Mouse (Mus musculus): ENCODE results near the gene Sh3glb2. TPM values are rescaled to one million over a fixed set of nuclear protein-coding genes. Genes with fewer than 3 reads are reported as not detected.
A peak's percentile ranks its signal among the peaks of the same experiment; 100 is the strongest.

The Sh3glb2 gene
- polyA plus RNA-seq, 1 experiment, result 92.3 TPM

DNA sequence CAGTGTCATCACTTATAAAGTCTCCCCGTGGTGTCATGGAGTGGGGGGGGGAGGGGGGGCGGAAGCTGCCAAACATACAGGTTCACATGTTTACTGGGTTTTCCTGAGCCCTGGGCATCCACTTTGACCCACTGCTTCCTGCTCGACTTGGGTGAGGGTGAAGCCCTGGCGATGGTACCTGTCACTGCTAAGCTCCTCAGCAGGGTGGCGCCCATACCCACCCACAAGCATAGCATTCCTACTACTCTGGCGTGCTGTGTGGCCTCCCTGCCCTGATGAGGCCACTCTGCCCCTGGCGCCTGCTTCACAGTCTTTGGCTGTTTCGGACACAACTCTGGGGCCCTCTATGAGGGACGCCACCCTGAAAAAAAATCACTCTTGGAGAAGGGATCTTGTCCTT, 2.2 kb downstream of the Sh3glb2 start:
- no peak for DNase-seq (ENCODE audit: low read depth in 1 of 2, low spot score in 2 of 2)
- Histone ChIP-seq H3K4me1 (ENCODE audit: control insufficient read depth, insufficient read depth, insufficient read length) (peaks cover 6% of the 10 kb centered on the region; the same call in 1 of the 2 replicates), H3K4me3 (ENCODE audit: extremely low read depth, insufficient read depth, insufficient read length) (no peak overlapping the region), H3K36me3 (ENCODE audit: control insufficient read depth, insufficient read depth, low read length) (peaks cover 7% of the 10 kb centered on the region), H3K27ac (ENCODE audit: insufficient read depth, low read length) (no peak overlapping the region), H3K27me3 (ENCODE audit: control insufficient read depth, insufficient read depth, low read length) (no peaks in the 10 kb centered on the region)
- 81% methylated on average over 9 of the region's 9 CpGs for WGBS
- TF ChIP-seq POLR2A (IDR thresholded peaks at IDR 0.05; ENCODE audit: low read depth, low read length) (no peak), CTCF (IDR thresholded peaks at IDR 0.05; ENCODE audit: extremely low read depth, insufficient read depth, insufficient read length, insufficient replicate concordance) (no peak)

DNA sequence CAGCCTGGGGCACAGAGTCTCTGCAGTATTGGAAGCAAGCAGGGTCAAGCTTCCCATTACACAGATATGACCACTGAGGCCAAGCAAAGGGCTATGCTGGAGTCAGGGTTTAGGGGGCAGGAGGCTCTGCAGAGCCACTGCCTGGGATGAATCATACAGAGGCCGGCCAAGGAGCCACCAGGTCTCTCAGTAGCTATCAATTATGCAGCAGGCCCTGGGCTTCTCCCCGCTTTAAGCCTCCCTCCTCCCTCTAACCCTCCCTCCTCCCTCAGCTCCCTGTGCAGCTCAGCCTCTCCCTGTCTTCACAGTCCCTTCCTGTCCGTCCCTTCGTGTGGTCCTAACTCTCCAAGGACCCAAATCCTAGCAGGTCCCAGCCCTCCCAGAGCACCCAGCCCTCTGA, 2.9 kb downstream of the Sh3glb2 start:
- Histone ChIP-seq H3K27me3 (ENCODE audit: control insufficient read depth, insufficient read depth, low read length) (no peaks in the 10 kb centered on the region), H3K4me3 (ENCODE audit: extremely low read depth, insufficient read depth, insufficient read length) (no peak overlapping the region), H3K27ac (ENCODE audit: insufficient read depth, low read length) (no peak overlapping the region), H3K4me1 (ENCODE audit: control insufficient read depth, insufficient read depth, insufficient read length) (peaks cover 6% of the 10 kb centered on the region; the same call in 1 of the 2 replicates), H3K36me3 (ENCODE audit: control insufficient read depth, insufficient read depth, low read length) (peaks cover 7% of the 10 kb centered on the region)
- WGBS, result 85% methylated on average over 4 of the region's 4 CpGs
- DNase-seq (ENCODE audit: low read depth in 1 of 2, low spot score in 2 of 2), result no peak
- no peak for TF ChIP-seq CTCF (IDR thresholded peaks at IDR 0.05; ENCODE audit: extremely low read depth, insufficient read depth, insufficient read length, insufficient replicate concordance)
- TF ChIP-seq POLR2A (IDR thresholded peaks at IDR 0.05; ENCODE audit: low read depth, low read length), result no peak

DNA sequence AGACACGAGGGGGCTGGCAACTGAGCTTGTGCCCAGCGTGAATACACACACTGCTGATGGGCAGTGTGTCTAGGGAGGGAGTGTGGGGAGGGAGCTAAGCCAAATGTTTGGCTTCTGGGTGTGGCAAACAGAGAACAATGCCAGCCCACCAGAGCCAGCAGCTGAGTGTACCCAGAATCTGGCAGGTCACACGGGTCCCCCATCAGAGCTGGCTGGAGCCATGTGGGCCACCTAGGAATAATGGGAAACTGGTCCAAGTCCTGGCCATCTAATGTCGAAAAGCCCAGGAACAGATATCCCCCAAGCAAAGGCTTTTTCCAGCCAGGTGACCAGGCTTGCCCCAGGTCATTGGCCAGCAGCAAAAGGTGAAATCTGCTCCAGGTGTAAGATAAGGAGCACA, 3.3 kb downstream of the Sh3glb2 start:
- Histone ChIP-seq H3K27me3 (ENCODE audit: control insufficient read depth, insufficient read depth, low read length) (no peaks in the 10 kb centered on the region), H3K4me3 (ENCODE audit: extremely low read depth, insufficient read depth, insufficient read length) (no peak overlapping the region), H3K36me3 (ENCODE audit: control insufficient read depth, insufficient read depth, low read length) (peaks cover 7% of the 10 kb centered on the region), H3K27ac (ENCODE audit: insufficient read depth, low read length) (no peak overlapping the region), H3K4me1 (ENCODE audit: control insufficient read depth, insufficient read depth, insufficient read length) (peaks cover 6% of the 10 kb centered on the region; the same call in 1 of the 2 replicates)
- TF ChIP-seq CTCF (IDR thresholded peaks at IDR 0.05; ENCODE audit: extremely low read depth, insufficient read depth, insufficient read length, insufficient replicate concordance), result no peak
- no peak for TF ChIP-seq POLR2A (IDR thresholded peaks at IDR 0.05; ENCODE audit: low read depth, low read length)
- WGBS, result 75% methylated on average over 4 of the region's 4 CpGs
- DNase-seq (ENCODE audit: low read depth in 1 of 2, low spot score in 2 of 2), result no peak

DNA sequence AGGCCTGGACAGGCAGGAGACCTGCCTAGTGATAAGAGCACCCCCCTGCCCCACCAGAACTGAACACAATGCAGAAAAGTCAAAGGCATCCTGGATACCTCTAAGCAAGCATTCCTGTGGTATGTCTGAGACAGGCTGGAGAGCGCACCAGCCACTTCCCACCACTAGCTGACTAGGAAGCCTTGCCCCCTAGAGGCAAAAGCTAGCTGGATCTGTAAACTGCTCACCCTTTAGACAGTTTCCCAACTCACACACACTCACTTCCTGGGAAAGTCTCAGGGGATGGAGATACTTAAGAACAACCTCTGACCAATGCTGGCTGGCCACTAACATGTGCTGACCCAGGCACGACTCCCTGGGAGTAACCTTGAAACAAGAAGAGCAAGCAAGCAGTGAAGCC, 8.0 kb downstream of the Sh3glb2 start:
- Histone ChIP-seq H3K36me3 (ENCODE audit: control insufficient read depth, insufficient read depth, low read length) (peaks cover 17% of the 10 kb centered on the region), H3K4me1 (ENCODE audit: control insufficient read depth, insufficient read depth, insufficient read length) (no peaks in the 10 kb centered on the region), H3K27ac (ENCODE audit: insufficient read depth, low read length) (no peak overlapping the region), H3K4me3 (ENCODE audit: extremely low read depth, insufficient read depth, insufficient read length) (no peak overlapping the region), H3K27me3 (ENCODE audit: control insufficient read depth, insufficient read depth, low read length) (no peaks in the 10 kb centered on the region)
- WGBS, result 88% methylated on average over 2 of the region's 2 CpGs
- no peak for TF ChIP-seq CTCF (IDR thresholded peaks at IDR 0.05; ENCODE audit: extremely low read depth, insufficient read depth, insufficient read length, insufficient replicate concordance)
- TF ChIP-seq POLR2A (IDR thresholded peaks at IDR 0.05; ENCODE audit: low read depth, low read length), result no peak
- DNase-seq (ENCODE audit: low read depth in 1 of 2, low spot score in 2 of 2), result no peak

DNA sequence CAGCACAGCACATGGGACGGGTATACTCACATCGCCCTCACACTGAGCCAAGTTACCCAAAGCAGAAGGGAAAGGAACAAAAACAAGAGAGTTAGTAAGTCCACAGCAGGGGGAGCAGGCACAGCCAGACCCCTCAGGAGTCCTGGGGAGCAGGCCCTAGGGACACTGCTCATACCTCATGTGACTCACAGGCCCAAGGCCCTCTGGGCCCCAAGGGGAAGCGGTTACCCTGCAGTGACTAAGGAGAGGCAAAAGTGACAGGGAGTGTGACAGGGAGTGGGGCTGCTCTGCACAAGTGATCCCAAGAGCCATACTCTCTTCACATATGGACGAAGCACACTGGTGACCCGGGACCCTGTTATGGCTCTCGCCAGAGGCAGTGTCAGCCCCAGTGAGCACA, 9.9 kb downstream of the Sh3glb2 start:
- no peak for DNase-seq (ENCODE audit: low read depth in 1 of 2, low spot score in 2 of 2)
- Histone ChIP-seq H3K4me1 (ENCODE audit: control insufficient read depth, insufficient read depth, insufficient read length) (no peaks in the 10 kb centered on the region), H3K36me3 (ENCODE audit: control insufficient read depth, insufficient read depth, low read length) (peaks cover 22% of the 10 kb centered on the region), H3K27ac (ENCODE audit: insufficient read depth, low read length) (no peak overlapping the region), H3K27me3 (ENCODE audit: control insufficient read depth, insufficient read depth, low read length) (no peaks in the 10 kb centered on the region), H3K4me3 (ENCODE audit: extremely low read depth, insufficient read depth, insufficient read length) (no peak overlapping the region)
- TF ChIP-seq CTCF (IDR thresholded peaks at IDR 0.05; ENCODE audit: extremely low read depth, insufficient read depth, insufficient read length, insufficient replicate concordance) (no peak), POLR2A (IDR thresholded peaks at IDR 0.05; ENCODE audit: low read depth, low read length) (no peak)
- WGBS, result 78% methylated on average over 6 of the region's 6 CpGs

DNA sequence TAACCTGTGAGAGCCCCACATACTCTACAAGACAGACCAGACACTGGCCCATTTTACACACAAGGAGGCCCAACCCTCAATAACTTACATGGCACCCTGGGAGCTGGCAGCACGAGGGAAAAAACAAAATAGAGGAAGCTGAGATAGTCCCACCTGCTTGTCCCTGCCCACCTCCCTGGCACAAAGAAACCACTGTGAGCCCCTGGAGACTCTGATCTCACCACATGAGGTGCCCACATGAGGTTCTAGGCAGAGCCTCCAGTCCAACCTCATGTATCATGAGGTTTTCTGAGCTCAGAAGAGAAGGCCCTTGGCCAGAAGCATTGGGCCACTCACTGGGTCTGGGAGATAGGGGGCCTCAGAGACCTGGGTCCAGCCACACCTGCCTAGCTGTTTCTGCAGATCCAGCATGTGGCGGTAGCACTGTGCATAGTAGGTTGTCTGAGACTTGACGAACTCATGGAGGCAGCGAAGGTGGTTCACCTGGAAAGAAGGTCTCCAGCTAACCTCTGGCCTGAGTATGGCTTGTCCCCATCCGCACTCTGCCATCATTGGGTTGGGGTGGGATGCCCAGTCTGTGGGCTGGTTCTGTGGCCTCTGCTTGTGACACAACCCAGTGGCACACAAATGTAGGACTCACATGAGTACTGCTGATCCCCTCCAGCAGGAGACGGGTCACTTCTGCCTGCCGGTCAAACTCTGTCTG, 13.0 kb downstream of the Sh3glb2 start:
- peak in 1 of 2 experiments; percentile 31 for DNase-seq (ENCODE audit: low read depth in 1 of 2, low spot score in 2 of 2)
- H3K27me3 ChIP-seq (ENCODE audit: control insufficient read depth, insufficient read depth, low read length), result no peaks in the 10 kb centered on the region
- H3K36me3 ChIP-seq (ENCODE audit: control insufficient read depth, insufficient read depth, low read length), result peaks cover 42% of the 10 kb centered on the region
- H3K27ac ChIP-seq (ENCODE audit: insufficient read depth, low read length), result no peak overlapping the region
- H3K4me3 ChIP-seq (ENCODE audit: extremely low read depth, insufficient read depth, insufficient read length), result no peak overlapping the region
- no peaks in the 10 kb centered on the region for H3K4me1 ChIP-seq (ENCODE audit: control insufficient read depth, insufficient read depth, insufficient read length)
- WGBS, result 76% methylated on average over 7 of the region's 7 CpGs
- no peak for TF ChIP-seq CTCF (IDR thresholded peaks at IDR 0.05; ENCODE audit: extremely low read depth, insufficient read depth, insufficient read length, insufficient replicate concordance)
- no peak for TF ChIP-seq POLR2A (IDR thresholded peaks at IDR 0.05; ENCODE audit: low read depth, low read length)

DNA sequence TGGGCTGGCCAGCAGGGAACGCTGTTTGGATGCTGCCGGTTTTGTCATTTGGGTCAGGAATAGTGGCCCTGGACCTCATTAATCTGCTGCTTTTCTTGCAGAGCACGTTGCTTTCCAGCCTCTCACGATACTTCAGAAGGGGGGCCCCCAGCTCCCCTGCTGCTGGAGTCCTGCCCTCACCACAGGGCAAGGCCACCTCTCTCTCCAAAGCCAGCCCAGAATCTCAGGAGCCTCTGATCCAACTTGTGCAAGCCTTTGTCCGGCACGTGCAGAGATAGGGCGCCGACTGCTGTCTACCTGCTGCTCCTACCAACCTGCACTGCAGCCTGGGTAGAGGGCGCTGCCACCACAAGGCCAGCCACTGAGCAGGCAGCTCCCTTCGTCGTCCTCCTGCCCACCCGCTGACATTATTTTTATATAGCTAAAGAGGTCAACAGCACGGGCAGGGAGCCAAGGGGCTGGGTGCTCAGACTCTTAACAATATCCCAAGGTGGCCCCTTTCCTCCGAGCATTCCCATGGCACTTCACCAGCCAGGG, 15.5 kb downstream of the Sh3glb2 start:
- no peak overlapping the region for H3K4me3 ChIP-seq (ENCODE audit: extremely low read depth, insufficient read depth, insufficient read length)
- DNase-seq (ENCODE audit: low read depth in 1 of 2, low spot score in 2 of 2), result no peak
- TF ChIP-seq POLR2A (IDR thresholded peaks at IDR 0.05; ENCODE audit: low read depth, low read length), result no peak
- TF ChIP-seq CTCF (IDR thresholded peaks at IDR 0.05; ENCODE audit: extremely low read depth, insufficient read depth, insufficient read length, insufficient replicate concordance), result no peak
- 88% methylated on average over 14 of the region's 14 CpGs for WGBS
- no peaks in the 10 kb centered on the region for H3K4me1 ChIP-seq (ENCODE audit: control insufficient read depth, insufficient read depth, insufficient read length)
- H3K27ac ChIP-seq (ENCODE audit: insufficient read depth, low read length), result no peak overlapping the region
- peaks cover 46% of the 10 kb centered on the region for H3K36me3 ChIP-seq (ENCODE audit: control insufficient read depth, insufficient read depth, low read length)
- H3K27me3 ChIP-seq (ENCODE audit: control insufficient read depth, insufficient read depth, low read length), result no peaks in the 10 kb centered on the region

Measured in spleen, adult 2 months (tissue).